Mouse (Mus musculus): Measurements from ENCODE around the gene Scarb1. TPM values are rescaled to one million over a fixed set of nuclear protein-coding genes. Genes with fewer than 3 reads are reported as not detected.
A peak's percentile ranks its signal among the peaks of the same experiment; 100 is the strongest.

Scarb1 gene
- polyA plus RNA-seq, 1 experiment, result not detected

DNA sequence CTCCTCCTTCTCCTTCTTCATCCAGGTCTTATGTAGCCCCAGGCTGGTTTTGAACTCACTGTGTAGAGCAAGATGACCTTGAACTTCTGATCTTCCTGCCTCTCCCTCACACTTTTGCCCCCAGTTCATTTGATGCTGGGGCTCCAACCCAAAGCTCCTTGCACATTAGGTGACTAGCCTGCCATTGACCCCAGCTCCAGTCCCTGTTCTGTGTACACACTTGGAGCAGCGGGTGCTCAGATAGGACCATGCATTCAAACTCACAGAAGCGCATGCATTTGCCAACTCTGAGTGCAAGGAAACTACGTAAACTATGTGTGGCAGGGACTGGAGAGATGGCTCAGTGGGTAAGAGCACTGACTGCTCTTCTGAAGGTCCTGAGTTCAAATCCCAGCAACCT, 66.1 kb downstream of the Scarb1 start:
- H3K4me3 ChIP-seq (ENCODE audit: insufficient read depth, low read depth, low read length), result no peak overlapping the region
- TF ChIP-seq CTCF (IDR thresholded peaks at IDR 0.05; ENCODE audit: insufficient read depth, low read depth, low read length), result no peak
- no peak for TF ChIP-seq POLR2A (IDR thresholded peaks at IDR 0.05; ENCODE audit: insufficient read depth, low read depth, low read length)
- H3K4me1 ChIP-seq (ENCODE audit: control insufficient read depth, insufficient read depth, low read length), result peaks cover 24% of the 10 kb centered on the region
- H3K27ac ChIP-seq (ENCODE audit: insufficient read depth, low read depth, low read length), result no peak overlapping the region
- WGBS, result over 99% methylated on average over 3 of the region's 3 CpGs

DNA sequence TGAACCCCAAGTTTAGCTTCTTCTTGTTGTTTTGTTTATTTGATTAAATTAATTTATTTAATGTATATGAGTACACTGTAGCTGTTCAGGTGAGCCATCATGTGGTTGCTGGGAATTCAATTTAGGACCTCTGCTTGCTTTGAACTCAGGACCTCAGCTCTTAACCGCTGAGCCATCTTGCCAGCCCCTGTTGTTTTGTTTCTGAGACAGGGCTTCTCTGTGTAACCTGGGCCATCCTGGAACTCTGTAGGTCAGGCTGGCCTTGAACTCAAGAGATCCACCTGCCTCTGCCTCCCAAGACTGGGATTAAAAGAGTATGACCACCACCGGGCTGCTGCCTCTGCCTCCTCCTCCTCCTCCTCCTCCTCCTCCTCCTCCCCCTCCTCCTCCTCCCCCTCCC, 66.7 kb downstream of the Scarb1 start:
- Histone ChIP-seq H3K27ac (ENCODE audit: insufficient read depth, low read depth, low read length) (no peak overlapping the region), H3K4me1 (ENCODE audit: control insufficient read depth, insufficient read depth, low read length) (peaks cover 21% of the 10 kb centered on the region), H3K4me3 (ENCODE audit: insufficient read depth, low read depth, low read length) (no peak overlapping the region)
- TF ChIP-seq POLR2A (IDR thresholded peaks at IDR 0.05; ENCODE audit: insufficient read depth, low read depth, low read length) (no peak), CTCF (IDR thresholded peaks at IDR 0.05; ENCODE audit: insufficient read depth, low read depth, low read length) (no peak)
- WGBS, result 71% methylated on average over 2 of the region's 2 CpGs

DNA sequence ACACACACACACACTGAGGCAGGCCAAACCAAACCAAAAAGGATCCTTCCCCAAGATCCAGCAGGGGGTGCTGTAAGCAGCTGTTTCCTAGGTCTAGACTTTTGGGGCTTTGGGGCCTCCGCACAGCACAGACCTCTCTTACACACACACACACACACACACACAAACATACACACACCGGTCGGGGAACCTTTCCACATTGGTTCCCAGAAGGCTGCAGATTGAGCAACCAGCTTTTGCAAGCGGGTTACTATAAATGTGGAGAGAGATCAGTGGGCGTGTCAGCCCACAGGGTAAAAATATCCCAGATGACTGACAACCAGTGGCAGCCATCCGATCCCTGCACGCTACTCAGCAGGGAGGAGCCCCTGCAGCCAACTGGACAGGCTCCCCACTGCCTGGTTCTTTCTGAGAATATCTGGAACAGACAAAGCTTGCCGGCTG, 67.2 kb downstream of the Scarb1 start:
- H3K4me3 ChIP-seq (ENCODE audit: insufficient read depth, low read depth, low read length), result no peak overlapping the region
- peaks cover 20% of the 10 kb centered on the region for H3K4me1 ChIP-seq (ENCODE audit: control insufficient read depth, insufficient read depth, low read length)
- TF ChIP-seq POLR2A (IDR thresholded peaks at IDR 0.05; ENCODE audit: insufficient read depth, low read depth, low read length), result no peak
- TF ChIP-seq CTCF (IDR thresholded peaks at IDR 0.05; ENCODE audit: insufficient read depth, low read depth, low read length), result peak; percentile 54; the same call in 1 of the 2 replicates
- WGBS, result 11% methylated on average over 8 of the region's 8 CpGs
- no peak overlapping the region for H3K27ac ChIP-seq (ENCODE audit: insufficient read depth, low read depth, low read length)

DNA sequence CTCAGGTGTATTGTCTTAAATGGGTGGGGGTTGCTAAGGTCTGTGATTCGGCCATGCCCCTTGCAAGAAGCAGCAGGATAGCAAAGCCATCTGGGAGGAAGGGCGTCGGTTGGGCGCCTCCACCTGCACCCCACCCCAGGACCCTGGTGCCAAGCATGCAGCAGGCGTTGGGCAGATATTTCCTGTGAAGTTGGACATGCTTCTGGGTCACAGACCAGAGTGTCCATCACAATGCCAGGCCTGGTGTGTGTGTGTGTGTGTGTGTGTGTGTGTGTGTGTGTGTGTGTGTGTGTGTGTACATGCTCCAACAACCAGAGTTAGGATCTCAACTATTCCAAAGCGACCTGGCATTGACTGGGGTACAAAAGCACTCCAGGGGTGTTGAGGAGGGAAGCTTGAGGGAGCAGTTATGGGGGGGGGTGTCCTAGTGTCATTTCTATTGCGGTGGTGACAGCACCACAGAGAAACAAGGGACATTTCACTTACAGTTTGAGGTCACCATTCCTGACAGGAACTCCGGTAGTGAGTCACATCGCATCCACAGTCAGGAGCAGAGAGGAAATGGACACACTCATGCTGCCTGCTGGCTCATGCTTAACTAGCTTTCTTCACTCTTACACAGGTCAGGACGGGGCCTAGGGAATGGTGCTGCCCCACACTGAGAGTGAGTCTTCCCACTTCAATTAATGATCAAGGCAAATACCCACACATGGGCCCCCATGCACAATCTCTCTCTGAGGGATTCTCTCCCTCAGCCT, 68.5 kb downstream of the Scarb1 start:
- TF ChIP-seq POLR2A (IDR thresholded peaks at IDR 0.05; ENCODE audit: insufficient read depth, low read depth, low read length), result no peak
- TF ChIP-seq CTCF (IDR thresholded peaks at IDR 0.05; ENCODE audit: insufficient read depth, low read depth, low read length), result no peak
- Histone ChIP-seq H3K27ac (ENCODE audit: insufficient read depth, low read depth, low read length) (no peak overlapping the region), H3K4me1 (ENCODE audit: control insufficient read depth, insufficient read depth, low read length) (peaks cover 27% of the 10 kb centered on the region), H3K4me3 (ENCODE audit: insufficient read depth, low read depth, low read length) (no peak overlapping the region)
- WGBS, result 89% methylated on average over 10 of the region's 10 CpGs

DNA sequence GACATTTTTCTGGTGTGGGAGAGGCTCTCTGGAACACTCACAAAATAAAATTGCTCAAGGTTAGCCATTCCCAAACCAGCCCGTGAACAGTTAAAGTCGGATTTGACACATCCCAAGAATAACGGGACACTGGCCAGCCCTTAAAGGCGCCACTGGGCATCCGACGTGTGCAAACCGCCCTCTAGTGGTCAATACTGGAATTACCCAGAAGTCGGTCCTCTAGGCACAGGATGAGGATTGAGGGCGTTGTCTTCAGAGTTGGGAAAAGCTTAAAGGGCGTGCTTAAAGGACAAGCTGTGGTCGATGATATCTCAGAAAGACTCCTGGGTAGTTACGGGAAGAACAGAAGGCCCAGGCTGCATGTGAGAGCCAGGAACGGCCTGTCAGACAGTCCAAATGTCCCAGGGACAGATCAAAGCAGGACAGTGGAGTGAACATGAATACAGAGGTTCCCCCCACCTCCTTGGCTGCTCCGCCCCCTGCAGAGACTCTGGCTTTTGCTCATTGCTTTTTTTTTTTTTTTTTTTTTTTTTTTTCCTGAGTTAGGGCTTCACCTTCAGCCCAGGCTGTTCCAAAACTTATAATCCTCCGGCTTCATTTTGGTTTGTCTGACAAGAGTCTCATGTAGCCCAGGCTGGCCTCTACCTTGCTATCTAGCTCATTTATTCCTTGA, 69.2 kb downstream of the Scarb1 start:
- H3K4me1 ChIP-seq (ENCODE audit: control insufficient read depth, insufficient read depth, low read length), result peaks cover 33% of the 10 kb centered on the region
- H3K4me3 ChIP-seq (ENCODE audit: insufficient read depth, low read depth, low read length), result no peak overlapping the region
- peak; percentile 65 for TF ChIP-seq CTCF (IDR thresholded peaks at IDR 0.05; ENCODE audit: insufficient read depth, low read depth, low read length)
- TF ChIP-seq POLR2A (IDR thresholded peaks at IDR 0.05; ENCODE audit: insufficient read depth, low read depth, low read length), result no peak
- WGBS, result 12% methylated on average over 15 of the region's 15 CpGs
- no peak overlapping the region for H3K27ac ChIP-seq (ENCODE audit: insufficient read depth, low read depth, low read length)

DNA sequence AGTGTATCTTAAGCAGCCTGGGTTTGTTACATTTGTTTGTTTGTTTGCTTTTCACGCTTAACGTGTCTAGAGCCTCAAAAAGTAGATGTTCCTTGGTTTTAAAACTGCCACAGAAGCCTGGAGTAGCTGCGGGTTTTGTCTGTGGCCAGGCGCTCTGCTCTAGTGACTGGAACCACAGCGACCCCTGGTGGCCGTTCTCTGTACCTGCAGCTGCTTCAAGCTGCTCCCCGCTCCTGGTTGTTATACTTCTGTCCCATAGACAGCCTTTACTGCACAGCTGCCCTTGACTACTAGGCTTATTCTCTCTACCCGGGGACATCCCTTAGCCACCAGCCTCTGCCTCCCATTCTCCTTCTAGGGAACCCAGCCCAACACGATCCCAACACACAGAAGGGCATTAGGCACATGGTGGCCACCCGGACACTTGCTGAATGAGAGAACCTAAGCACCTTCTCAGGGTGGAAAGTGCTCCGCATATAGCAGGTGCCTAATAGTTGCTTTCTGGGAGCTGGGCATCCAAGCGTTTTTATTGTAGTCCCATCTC, 70.2 kb downstream of the Scarb1 start:
- WGBS, result 12% methylated on average over 12 of the region's 12 CpGs
- Histone ChIP-seq H3K4me3 (ENCODE audit: insufficient read depth, low read depth, low read length) (no peak overlapping the region), H3K27ac (ENCODE audit: insufficient read depth, low read depth, low read length) (no peak overlapping the region), H3K4me1 (ENCODE audit: control insufficient read depth, insufficient read depth, low read length) (peaks cover 43% of the 10 kb centered on the region)
- TF ChIP-seq CTCF (IDR thresholded peaks at IDR 0.05; ENCODE audit: insufficient read depth, low read depth, low read length), result peak; percentile 94
- TF ChIP-seq POLR2A (IDR thresholded peaks at IDR 0.05; ENCODE audit: insufficient read depth, low read depth, low read length), result no peak

DNA sequence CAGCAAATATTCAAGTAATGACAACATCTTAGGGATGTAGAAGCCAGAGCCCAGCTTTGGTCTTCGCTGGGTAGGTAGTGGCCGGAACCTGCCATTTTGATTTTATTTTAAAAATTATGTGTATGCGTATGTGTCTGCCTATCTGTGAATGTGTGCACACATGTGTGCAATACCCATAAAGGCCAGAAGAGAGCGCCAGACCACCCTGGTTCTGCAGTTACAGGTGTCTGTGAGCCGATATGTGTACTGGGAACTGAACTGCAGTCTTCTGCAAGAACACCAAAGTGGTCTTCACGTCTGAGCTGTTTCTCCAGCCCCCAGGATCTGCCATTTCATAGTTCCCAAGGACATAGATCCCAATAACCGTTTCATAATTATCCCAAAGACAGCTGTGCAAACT, 71.1 kb downstream of the Scarb1 start:
- WGBS, result 89% methylated on average over 7 of the region's 7 CpGs
- peak; percentile 27; the same call in 1 of the 2 replicates for TF ChIP-seq CTCF (IDR thresholded peaks at IDR 0.05; ENCODE audit: insufficient read depth, low read depth, low read length)
- TF ChIP-seq POLR2A (IDR thresholded peaks at IDR 0.05; ENCODE audit: insufficient read depth, low read depth, low read length), result no peak
- H3K4me1 ChIP-seq (ENCODE audit: control insufficient read depth, insufficient read depth, low read length), result peaks cover 46% of the 10 kb centered on the region
- no peak overlapping the region for H3K4me3 ChIP-seq (ENCODE audit: insufficient read depth, low read depth, low read length)
- no peak overlapping the region for H3K27ac ChIP-seq (ENCODE audit: insufficient read depth, low read depth, low read length)

DNA sequence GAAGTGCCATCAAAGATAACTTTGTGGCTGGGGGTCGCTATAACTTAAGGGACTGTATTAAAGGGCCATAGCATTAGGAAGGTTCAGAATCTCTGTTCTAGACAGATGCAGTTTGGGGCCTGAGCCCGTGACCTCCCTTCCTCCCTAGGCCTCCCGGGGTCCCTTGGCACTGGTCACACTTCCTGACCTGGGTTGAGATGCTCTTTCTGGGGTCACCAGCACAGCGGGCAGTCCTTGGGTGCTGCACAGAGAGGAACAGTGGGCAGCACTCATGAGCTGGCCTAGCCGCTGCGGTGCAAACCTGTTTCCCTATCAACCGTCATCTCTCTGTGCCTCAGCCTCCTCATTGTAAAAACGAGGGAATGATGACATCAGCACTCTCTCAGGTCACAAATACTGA, 71.5 kb downstream of the Scarb1 start:
- no peak overlapping the region for H3K4me3 ChIP-seq (ENCODE audit: insufficient read depth, low read depth, low read length)
- H3K27ac ChIP-seq (ENCODE audit: insufficient read depth, low read depth, low read length), result no peak overlapping the region
- peaks cover 50% of the 10 kb centered on the region for H3K4me1 ChIP-seq (ENCODE audit: control insufficient read depth, insufficient read depth, low read length)
- WGBS, result 88% methylated on average over 8 of the region's 8 CpGs
- no peak for TF ChIP-seq CTCF (IDR thresholded peaks at IDR 0.05; ENCODE audit: insufficient read depth, low read depth, low read length)
- no peak for TF ChIP-seq POLR2A (IDR thresholded peaks at IDR 0.05; ENCODE audit: insufficient read depth, low read depth, low read length)

Measured in olfactory bulb, adult 2 months (tissue).